Mouse (Mus musculus): Measurements from ENCODE around the gene Lonp2.

- TF ChIP-seq CTCF (IDR thresholded peaks at IDR 0.05; ENCODE audit: low read depth, low read length) (no peak), POLR2A (IDR thresholded peaks at IDR 0.05; ENCODE audit: borderline replicate concordance, low read depth, low read length) (no peak)
Measured at GRCm38 (mm10) chr8:86594159-86594796, 29.6 kb upstream of the Lonp2 start.

Data from bone marrow macrophage, adult 2 months (primary cell).